Mouse (Mus musculus): ENCODE measurements around the gene Tenm2.

Tenm2 gene

DNA sequence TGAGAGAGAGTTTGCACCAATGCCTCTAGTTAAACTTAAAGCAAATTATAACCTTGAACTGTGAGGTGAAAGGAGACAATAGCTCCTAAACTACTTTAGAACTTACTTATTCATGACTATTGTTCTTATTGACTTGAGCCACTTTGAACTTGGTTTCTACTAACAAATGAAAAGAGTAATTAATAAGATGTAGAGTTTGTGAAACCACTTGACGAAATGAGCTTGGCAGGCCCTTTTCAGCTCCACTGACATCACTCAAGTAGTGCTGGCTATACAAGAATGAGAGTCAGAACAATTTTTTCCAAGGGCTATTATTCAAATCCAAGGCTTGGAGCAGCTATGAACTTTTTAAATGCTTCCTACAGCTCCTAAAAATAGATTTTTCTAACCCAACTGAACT lies 643.3 kb downstream of the Tenm2 start:
- no peak for DNase-seq (ENCODE audit: low read depth, low spot score)

- no peak for DNase-seq (ENCODE audit: low read depth, low spot score)
Observed at GRCm38 (mm10) chr11:36566146-36566545, 669.6 kb downstream of the Tenm2 start.

- no peak for DNase-seq (ENCODE audit: low read depth, low spot score)
Observed at GRCm38 (mm10) chr11:36562851-36563250, 672.9 kb downstream of the Tenm2 start.

- DNase-seq (ENCODE audit: low read depth, low spot score), result no peak
Observed at GRCm38 (mm10) chr11:36560785-36561548, 674.8 kb downstream of the Tenm2 start.

GRCm38 (mm10) chr11:36557316-36557715 lies 678.4 kb downstream of the Tenm2 start:
- no peak for DNase-seq (ENCODE audit: low read depth, low spot score)

- peak; percentile 32 for DNase-seq (ENCODE audit: low read depth, low spot score)
Observed at GRCm38 (mm10) chr11:36553286-36553685, 682.5 kb downstream of the Tenm2 start.

- DNase-seq (ENCODE audit: low read depth, low spot score), result no peak
Observed at GRCm38 (mm10) chr11:36550649-36551048, 685.1 kb downstream of the Tenm2 start.

DNA sequence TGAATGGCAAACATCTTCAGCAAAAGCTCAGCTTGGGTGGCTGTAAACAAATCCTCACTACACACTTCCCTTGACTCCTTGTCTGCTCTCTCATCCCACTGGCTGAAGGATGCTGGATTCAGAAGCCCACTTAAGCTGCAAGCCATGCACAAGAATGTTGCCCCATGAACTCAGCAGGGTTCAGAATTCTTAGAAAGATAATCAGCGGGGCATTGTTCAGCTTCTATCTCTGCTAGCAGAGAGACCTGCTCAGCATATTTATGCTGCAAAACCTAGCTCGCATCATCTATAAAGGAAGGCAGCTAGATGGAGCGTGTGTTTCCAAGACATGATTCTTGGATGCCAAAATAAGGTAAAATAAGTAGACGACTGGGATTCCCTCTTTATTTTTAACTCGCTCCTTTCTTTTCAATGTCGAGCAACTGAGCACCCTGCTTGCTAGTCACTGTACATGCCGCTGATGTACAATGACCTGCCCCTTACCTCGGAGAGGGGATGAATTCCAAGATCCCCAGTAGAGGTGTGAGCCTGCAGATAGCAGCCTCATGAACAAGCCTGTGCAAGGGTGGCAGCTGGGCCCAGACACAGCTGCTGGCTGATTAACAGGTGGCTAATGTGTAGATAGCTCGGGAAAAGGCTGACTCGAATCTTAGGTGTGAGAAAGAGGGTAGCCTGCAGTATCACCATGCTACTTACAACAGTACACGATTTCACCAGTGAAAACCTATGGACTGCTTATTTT lies 686.2 kb downstream of the Tenm2 start:
- no peak for DNase-seq (ENCODE audit: low read depth, low spot score)

DNA sequence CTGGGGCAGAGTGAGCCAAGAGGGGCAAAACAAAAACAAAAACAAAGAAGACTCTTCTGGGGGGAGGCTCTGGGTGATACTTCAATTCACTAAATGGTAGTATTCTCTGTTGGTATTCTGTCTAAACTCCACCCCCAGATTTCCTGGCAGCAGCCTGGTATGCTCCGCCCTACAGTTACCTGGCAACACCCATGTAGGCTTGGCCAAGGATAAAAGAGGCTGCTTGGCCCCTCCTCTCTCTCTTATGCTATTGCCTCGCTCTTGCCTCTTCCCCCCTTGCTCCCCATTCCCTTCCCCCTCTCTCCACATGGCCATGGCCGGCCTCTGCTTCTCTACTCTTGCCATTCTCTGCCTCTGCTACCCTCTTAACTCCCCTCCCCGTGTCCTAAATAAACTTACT lies 687.6 kb downstream of the Tenm2 start:
- DNase-seq (ENCODE audit: low read depth, low spot score), result peak; percentile 79

- DNase-seq (ENCODE audit: low read depth, low spot score), result no peak
Observed at GRCm38 (mm10) chr11:36538144-36538543, 697.6 kb downstream of the Tenm2 start.

GRCm38 (mm10) chr11:36537573-36538133 lies 698.1 kb downstream of the Tenm2 start:
- no peak for DNase-seq (ENCODE audit: low read depth, low spot score)

DNA sequence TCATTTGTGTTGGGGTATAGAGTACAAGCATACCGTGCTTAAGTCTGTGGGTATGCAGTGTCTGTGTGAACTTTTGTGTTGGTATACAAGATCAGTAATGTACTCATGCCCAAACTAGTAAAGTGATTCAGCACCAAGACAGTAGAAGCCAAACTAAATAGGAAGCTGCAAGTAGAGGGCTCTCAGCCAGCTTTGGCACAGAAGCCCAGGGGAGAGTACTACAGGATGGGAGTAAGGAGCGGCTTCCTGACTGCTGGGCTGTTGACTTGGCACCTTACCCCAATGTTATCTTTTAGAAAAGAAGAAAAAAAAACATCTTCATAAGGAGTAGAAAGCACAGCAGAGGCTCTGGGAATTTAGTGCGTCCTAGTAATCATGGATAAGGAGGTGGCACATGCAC lies 700.2 kb downstream of the Tenm2 start:
- DNase-seq (ENCODE audit: low read depth, low spot score), result no peak

- DNase-seq (ENCODE audit: low read depth, low spot score), result no peak
Observed at GRCm38 (mm10) chr11:36531614-36532013, 704.1 kb downstream of the Tenm2 start.

GRCm38 (mm10) chr11:36527509-36527908 lies 708.3 kb downstream of the Tenm2 start:
- no peak for DNase-seq (ENCODE audit: low read depth, low spot score)

DNA sequence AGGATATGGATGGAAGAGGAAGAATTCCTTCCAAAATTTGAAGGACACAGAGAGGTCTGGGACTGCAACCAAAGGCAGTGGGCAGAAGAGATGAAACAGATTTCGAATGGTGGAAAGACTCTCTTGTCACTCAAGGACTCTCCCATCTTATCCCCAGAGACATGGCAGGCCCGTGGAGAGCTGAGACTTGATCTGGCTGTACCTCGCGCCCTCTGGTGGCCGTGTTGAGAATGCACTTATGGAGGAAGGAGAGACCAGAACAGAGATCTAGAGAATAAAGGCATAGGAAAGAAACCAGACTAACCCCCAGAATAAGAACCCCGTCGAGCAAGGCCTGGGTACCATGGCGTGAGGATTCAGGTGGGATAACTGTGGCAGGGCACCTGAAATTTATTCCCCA lies 709.4 kb downstream of the Tenm2 start:
- peak; percentile 83 for DNase-seq (ENCODE audit: low read depth, low spot score)

DNA sequence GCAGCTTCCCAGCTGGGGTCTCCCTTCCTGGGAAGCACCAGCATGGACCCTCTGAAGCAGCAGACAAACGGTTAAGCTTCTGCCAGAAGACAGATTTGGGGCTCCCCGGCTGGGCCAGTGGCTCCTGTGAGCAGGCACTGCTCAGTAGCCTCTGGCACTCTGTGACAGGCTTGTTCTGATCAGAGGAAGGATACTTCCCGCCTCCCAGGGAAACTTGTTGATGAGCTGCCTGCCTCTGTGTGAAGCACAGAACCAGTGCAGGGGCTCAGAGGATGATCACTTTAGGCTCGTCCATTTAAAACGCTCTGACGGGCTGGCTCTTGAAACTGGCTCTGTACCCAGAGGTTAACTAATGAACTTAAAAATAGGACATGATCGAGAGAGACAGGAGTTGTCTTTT lies 723.3 kb downstream of the Tenm2 start:
- DNase-seq (ENCODE audit: low read depth, low spot score), result no peak

GRCm38 (mm10) chr11:36508312-36508711 lies 727.5 kb downstream of the Tenm2 start:
- no peak for DNase-seq (ENCODE audit: low read depth, low spot score)

DNA sequence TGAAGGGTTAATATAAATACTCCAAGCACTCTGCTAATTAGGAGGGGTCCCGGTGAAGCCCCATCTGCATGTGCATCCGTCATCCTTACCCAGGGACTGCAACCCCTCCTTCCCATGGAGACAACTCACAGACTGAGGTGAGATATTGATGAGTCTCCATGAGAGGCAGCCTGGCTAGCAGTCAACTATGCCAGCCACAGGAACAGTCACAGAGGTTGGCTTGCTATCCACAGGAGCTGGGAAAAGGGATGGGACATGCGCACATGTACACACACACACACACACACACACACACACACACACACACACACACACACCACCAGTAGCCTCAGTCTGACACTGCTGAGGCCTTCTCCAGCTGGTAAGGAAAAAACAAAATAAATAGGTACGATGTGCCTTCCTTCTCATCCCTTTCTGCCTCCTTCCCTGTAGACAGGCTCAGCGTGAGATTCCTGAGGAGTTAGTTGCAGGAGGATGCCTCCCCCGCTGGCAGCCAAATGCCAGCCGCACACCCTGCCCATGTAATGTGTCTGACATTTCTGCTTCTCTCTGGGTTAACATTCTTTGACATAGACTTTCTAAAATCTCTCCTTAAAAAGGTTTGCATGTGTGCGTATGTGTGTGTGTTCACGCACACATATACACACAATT lies 740.7 kb downstream of the Tenm2 start:
- DNase-seq (ENCODE audit: low read depth, low spot score), result no peak

GRCm38 (mm10) chr11:36492274-36492673 lies 743.5 kb downstream of the Tenm2 start:
- DNase-seq (ENCODE audit: low read depth, low spot score), result no peak

DNA sequence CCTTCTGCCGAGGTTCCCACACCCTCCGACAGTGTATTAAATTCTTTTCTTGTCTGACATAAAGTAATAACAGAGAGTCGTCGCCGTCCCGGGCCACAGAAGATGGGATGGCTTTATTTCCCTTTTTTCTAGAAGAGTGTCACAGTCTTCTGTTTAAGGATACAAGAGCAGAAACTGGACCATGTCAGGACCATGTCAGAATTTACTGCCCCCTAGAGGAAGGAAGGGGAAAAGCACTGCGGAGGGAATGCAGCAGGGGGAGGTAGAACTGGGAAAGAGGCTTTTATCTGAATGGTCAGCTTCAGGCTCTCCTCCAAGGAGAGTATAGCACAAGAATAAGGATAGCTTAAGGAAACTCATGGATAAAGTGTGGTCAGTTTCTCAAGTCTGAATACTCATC lies 745.7 kb downstream of the Tenm2 start:
- peak; percentile 41 for DNase-seq (ENCODE audit: low read depth, low spot score)

GRCm38 (mm10) chr11:36488666-36489065 lies 747.1 kb downstream of the Tenm2 start:
- DNase-seq (ENCODE audit: low read depth, low spot score), result no peak

GRCm38 (mm10) chr11:36486092-36486491 lies 749.7 kb downstream of the Tenm2 start:
- DNase-seq (ENCODE audit: low read depth, low spot score), result no peak

Measured in ZHBTc4 (cell line).